Mouse (Mus musculus): ENCODE results near the gene Nr1h3. TPM values are rescaled to one million over a fixed set of nuclear protein-coding genes. Genes with fewer than 3 reads are reported as not detected.
A peak's percentile ranks its signal among the peaks of the same experiment; 100 is the strongest.

The Nr1h3 gene
- total RNA-seq (2014; rRNA removed; ENCODE audit: low replicate concordance) (3.6 and 9.8 TPM in 2 replicates), polyA plus RNA-seq (2015; fragmentation: Nextera tagmentation; extraction: Ambion mirVana) (2.0 and 2.6 TPM in 2 replicates)

- Histone ChIP-seq H3K36me3 (replicated peaks; ENCODE audit: control insufficient read depth, insufficient read depth, low read length) (peaks cover 19% of the 10 kb centered on the region), H3K9ac (replicated peaks; ENCODE audit: low read depth, low read length) (peak within 1 kb of the TSS; percentile 78), H3K27ac (ENCODE audit: low read depth) (peak within 1 kb of the TSS; percentile 95), H3K4me1 (ENCODE audit: control insufficient read depth, insufficient read depth) (peaks cover 17% of the 10 kb centered on the region; the same call in 1 of the 2 replicates), H3K9me3 (replicated peaks; ENCODE audit: control insufficient read depth, low read length) (no peaks in the 10 kb centered on the region), H3K4me3 (ENCODE audit: low read depth, low read length) (peak within 1 kb of the TSS; percentile 65), H3K4me2 (ENCODE audit: low read depth, low read length) (peak within 1 kb of the TSS; percentile 83), H3K27me3 (ENCODE audit: control insufficient read depth, insufficient read depth, low read length) (no peaks in the 10 kb centered on the region)
- peak; percentile 97 for ATAC-seq (ENCODE audit: insufficient read depth, low read depth)
- 3% methylated on average over 28 of the region's 28 CpGs for WGBS
- TF ChIP-seq EP300 (IDR thresholded peaks at IDR 0.05; ENCODE audit: low read depth) (peak; percentile 60; the same call in 1 of the 2 replicates), CTCF (IDR thresholded peaks at IDR 0.05; ENCODE audit: low read depth) (peak; percentile 8; the same call in 1 of the 2 replicates)
- peak; percentile 96 for DNase-seq (ENCODE audit: low spot score)
Measured at GRCm38 (mm10) chr2:91202222-91202971, at the start of gene Nr1h3, which contains the start of gene Acp2. Gene Nr1h3, minus strand, starts transcription at chr2:91202834. Gene Acp2, plus strand, starts transcription at chr2:91202885.

GRCm38 (mm10) chr2:91252001-91252400 is 49.4 kb upstream of the Nr1h3 start:
- Histone ChIP-seq H3K27ac (ENCODE audit: low read depth) (peak overlapping the region; percentile 52), H3K4me3 (ENCODE audit: low read depth, low read length) (no peak overlapping the region), H3K9me3 (replicated peaks; ENCODE audit: control insufficient read depth, low read length) (no peaks in the 10 kb centered on the region), H3K4me1 (ENCODE audit: control insufficient read depth, insufficient read depth) (0 out of 2 replicates have a peak, but pooled peaks cover 9% of the 10 kb centered on the region), H3K9ac (replicated peaks; ENCODE audit: low read depth, low read length) (no peak overlapping the region), H3K27me3 (ENCODE audit: control insufficient read depth, insufficient read depth, low read length) (0 out of 2 replicates have a peak, but pooled peaks cover 5% of the 10 kb centered on the region), H3K36me3 (replicated peaks; ENCODE audit: control insufficient read depth, insufficient read depth, low read length) (no peaks in the 10 kb centered on the region), H3K4me2 (ENCODE audit: low read depth, low read length) (no peak overlapping the region)
- ATAC-seq (ENCODE audit: insufficient read depth, low read depth): no peak
- WGBS: 47% methylated on average over 4 of the region's 4 CpGs
- no peak for DNase-seq (ENCODE audit: low spot score)
- TF ChIP-seq CTCF (IDR thresholded peaks at IDR 0.05; ENCODE audit: low read depth) (no peak), EP300 (IDR thresholded peaks at IDR 0.05; ENCODE audit: low read depth) (no peak)

GRCm38 (mm10) chr2:91248366-91248765 is 45.7 kb upstream of the Nr1h3 start:
- no peak overlapping the region for H3K4me2 ChIP-seq (ENCODE audit: low read depth, low read length)
- 0 out of 2 replicates have a peak, but pooled peaks cover 9% of the 10 kb centered on the region for H3K4me1 ChIP-seq (ENCODE audit: control insufficient read depth, insufficient read depth)
- no peaks in the 10 kb centered on the region for H3K27me3 ChIP-seq (ENCODE audit: control insufficient read depth, insufficient read depth, low read length)
- 54% methylated on average over 4 of the region's 4 CpGs for WGBS
- ATAC-seq (ENCODE audit: insufficient read depth, low read depth): no peak
- H3K9me3 ChIP-seq (replicated peaks; ENCODE audit: control insufficient read depth, low read length): no peaks in the 10 kb centered on the region
- H3K36me3 ChIP-seq (replicated peaks; ENCODE audit: control insufficient read depth, insufficient read depth, low read length): no peaks in the 10 kb centered on the region
- H3K27ac ChIP-seq (ENCODE audit: low read depth): no peak overlapping the region
- H3K9ac ChIP-seq (replicated peaks; ENCODE audit: low read depth, low read length): no peak overlapping the region
- DNase-seq (ENCODE audit: low spot score): no peak
- TF ChIP-seq EP300 (IDR thresholded peaks at IDR 0.05; ENCODE audit: low read depth): no peak
- no peak for TF ChIP-seq CTCF (IDR thresholded peaks at IDR 0.05; ENCODE audit: low read depth)
- no peak overlapping the region for H3K4me3 ChIP-seq (ENCODE audit: low read depth, low read length)

GRCm38 (mm10) chr2:91244557-91245228 is 42.1 kb upstream of the Nr1h3 start:
- Histone ChIP-seq H3K9me3 (replicated peaks; ENCODE audit: control insufficient read depth, low read length) (no peaks in the 10 kb centered on the region), H3K9ac (replicated peaks; ENCODE audit: low read depth, low read length) (no peak overlapping the region), H3K4me3 (ENCODE audit: low read depth, low read length) (no peak overlapping the region), H3K27me3 (ENCODE audit: control insufficient read depth, insufficient read depth, low read length) (no peaks in the 10 kb centered on the region), H3K4me1 (ENCODE audit: control insufficient read depth, insufficient read depth) (no peaks in the 10 kb centered on the region), H3K36me3 (replicated peaks; ENCODE audit: control insufficient read depth, insufficient read depth, low read length) (no peaks in the 10 kb centered on the region), H3K4me2 (ENCODE audit: low read depth, low read length) (no peak overlapping the region), H3K27ac (ENCODE audit: low read depth) (no peak overlapping the region)
- ATAC-seq (ENCODE audit: insufficient read depth, low read depth) (no peak), DNase-seq (ENCODE audit: low spot score) (no peak)
- WGBS: 70% methylated on average over 5 of the region's 5 CpGs
- no peak for TF ChIP-seq CTCF (IDR thresholded peaks at IDR 0.05; ENCODE audit: low read depth)
- TF ChIP-seq EP300 (IDR thresholded peaks at IDR 0.05; ENCODE audit: low read depth): no peak

- no peaks in the 10 kb centered on the region for H3K9me3 ChIP-seq (replicated peaks; ENCODE audit: control insufficient read depth, low read length)
- H3K4me3 ChIP-seq (ENCODE audit: low read depth, low read length): no peak overlapping the region
- DNase-seq (ENCODE audit: low spot score) (no peak), ATAC-seq (ENCODE audit: insufficient read depth, low read depth) (no peak)
- H3K27me3 ChIP-seq (ENCODE audit: control insufficient read depth, insufficient read depth, low read length): no peaks in the 10 kb centered on the region
- H3K36me3 ChIP-seq (replicated peaks; ENCODE audit: control insufficient read depth, insufficient read depth, low read length): no peaks in the 10 kb centered on the region
- 62% methylated on average over 3 of the region's 3 CpGs for WGBS
- no peak overlapping the region for H3K4me2 ChIP-seq (ENCODE audit: low read depth, low read length)
- H3K27ac ChIP-seq (ENCODE audit: low read depth): no peak overlapping the region
- H3K9ac ChIP-seq (replicated peaks; ENCODE audit: low read depth, low read length): no peak overlapping the region
- no peak for TF ChIP-seq CTCF (IDR thresholded peaks at IDR 0.05; ENCODE audit: low read depth)
- TF ChIP-seq EP300 (IDR thresholded peaks at IDR 0.05; ENCODE audit: low read depth): no peak
- H3K4me1 ChIP-seq (ENCODE audit: control insufficient read depth, insufficient read depth): no peaks in the 10 kb centered on the region
Measured at GRCm38 (mm10) chr2:91243416-91243815, 40.8 kb upstream of the Nr1h3 start.

Data from heart, postnatal 0 days (tissue).